Mouse (Mus musculus) liver, embryonic 14.5 days (tissue): ENCODE data around the gene Tmem200b.
A peak's percentile ranks its signal among the peaks of the same experiment; 100 is the strongest.

Experiments used
- CTCF ChIP-seq: IDR thresholded peaks from 2 replicates; pipeline ENCODE4 v1.5.1; 2016; ENCODE audit warnings: antibody characterized with exemption, low read depth, control low read depth
- EP300 ChIP-seq: IDR thresholded peaks from 2 replicates; pipeline ENCODE4 v1.6.1; 2016; ENCODE audit warnings: antibody characterized with exemption, low read depth

DNA sequence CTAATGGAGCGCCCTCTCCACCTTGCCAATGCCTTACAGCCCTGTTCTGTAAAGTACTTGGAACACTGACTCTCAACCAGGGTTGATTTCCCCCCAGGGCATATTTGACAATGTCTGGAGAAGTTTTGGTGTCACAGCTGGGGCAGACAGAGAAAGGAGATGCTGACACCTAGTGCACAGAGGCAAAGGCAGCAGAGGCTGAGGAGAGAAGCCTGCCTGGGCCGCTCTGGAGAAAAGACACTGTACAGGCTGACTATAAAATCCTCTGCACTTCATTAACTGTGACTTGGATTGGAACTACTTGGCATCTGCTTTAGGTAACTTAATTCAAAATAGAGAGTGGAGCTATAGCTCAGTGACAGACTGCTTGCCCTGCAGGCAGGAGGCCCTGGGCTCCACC is 47.3 kb downstream of the Tmem200b start:
- TF ChIP-seq CTCF: peak; percentile 20; the same call in 1 of the 2 replicates
- no peak for TF ChIP-seq EP300
